Mouse (Mus musculus) embryonic facial prominence, embryonic 14.5 days (tissue): ENCODE data around the gene Vps25. TPM values are rescaled to one million over a fixed set of nuclear protein-coding genes. Genes with fewer than 3 reads are reported as not detected.

Experiments used
- ATAC-seq: fragments of 200-750 bp; cut with Nextera tagmentation; 2 replicates; pipeline ENCODE4 v1.8.0; 2017; ENCODE audit warnings: low read depth, moderate number of reproducible peaks, moderate TSS enrichment
- DNase-seq: peaks from one replicate; pipeline ENCODE4 v3.0.0-alpha.2; 2015; ENCODE audit warnings: low spot score
- H3K27ac ChIP-seq: fragments of 300-500 bp; sonication (generic); replicated peaks from 2 replicates; pipeline ENCODE4 v1.5.1; 2014; ENCODE audit warnings: low read depth, mild to moderate bottlenecking, low read length, moderate library complexity
- H3K27me3 ChIP-seq: fragments of 300-500 bp; sonication (generic); replicated peaks from 2 replicates; pipeline ENCODE4 v1.6.1; 2014; ENCODE audit warnings: low read length; ENCODE audit not compliant: control insufficient read depth, insufficient read depth
- H3K36me3 ChIP-seq: fragments of 300-500 bp; sonication (generic); 2 replicates; pipeline ENCODE4 v1.6.1; 2014; ENCODE audit warnings: low read length, mixed read lengths; ENCODE audit not compliant: control insufficient read depth, insufficient read depth
- H3K4me1 ChIP-seq: fragments of 300-500 bp; sonication (generic); 2 replicates; pipeline ENCODE4 v1.6.1; 2014; ENCODE audit warnings: antibody characterized with exemption, low read length; ENCODE audit not compliant: control insufficient read depth, insufficient read depth
- H3K4me2 ChIP-seq: fragments of 300-500 bp; sonication (generic); 2 replicates; pipeline ENCODE4 v1.6.1; 2014; ENCODE audit warnings: low read depth, mild to moderate bottlenecking, low read length, moderate library complexity, mixed read lengths
- H3K4me3 ChIP-seq: fragments of 300-500 bp; sonication (generic); 2 replicates; pipeline ENCODE4 v1.5.1; 2014; ENCODE audit warnings: low read depth, mild to moderate bottlenecking, low read length
- H3K9ac ChIP-seq: fragments of 300-500 bp; sonication (generic); 2 replicates; pipeline ENCODE4 v1.6.1; 2014; ENCODE audit warnings: low read depth, mild to moderate bottlenecking, low read length, moderate library complexity, mixed read lengths
- H3K9me3 ChIP-seq: fragments of 300-500 bp; sonication (generic); 2 replicates; pipeline ENCODE4 v1.6.1; 2016; ENCODE audit warnings: low read length; ENCODE audit not compliant: control insufficient read depth
- WGBS: fragments of 180-500 bp; shearing (Covaris S2); extraction: QIAGEN DNeasy Blood & Tissue Kit; methylation state at CpG from one replicate; pipeline ENCODE4 v1.1.7; 2014; 5-methylcytosine and 5-hydroxymethylcytosine counted together
- polyA plus RNA-seq: library from polyadenylated mRNA; unstranded; fragments of >200 nt; fragmentation: Nextera tagmentation; extraction: Ambion mirVana; gene quantifications from 2 replicates; pipeline ENCODE4 v1.2.1, GENCODE M21; 2014

Vps25 gene
- polyA plus RNA-seq = 111 and 116 TPM in 2 replicates

- WGBS = 0% methylated on average over 25 of the region's 40 CpGs
- DNase-seq (peak; percentile 93), ATAC-seq (peak; percentile 85)
- Histone ChIP-seq H3K4me3 (peak within 1 kb of the TSS; percentile 76), H3K27me3 (no peaks in the 10 kb centered on the region), H3K27ac (peak within 1 kb of the TSS; percentile 87), H3K4me1 (peaks cover 6% of the 10 kb centered on the region), H3K36me3 (0 out of 2 replicates have a peak, but pooled peaks cover 14% of the 10 kb centered on the region), H3K9ac (peak within 1 kb of the TSS; percentile 89), H3K4me2 (peak within 1 kb of the TSS; percentile 81), H3K9me3 (no peaks in the 10 kb centered on the region)
Measured at GRCm38 (mm10) chr11:101253613-101254389, at the start of gene Vps25. Gene Vps25 (plus strand): TSS chr11:101253707.

DNA sequence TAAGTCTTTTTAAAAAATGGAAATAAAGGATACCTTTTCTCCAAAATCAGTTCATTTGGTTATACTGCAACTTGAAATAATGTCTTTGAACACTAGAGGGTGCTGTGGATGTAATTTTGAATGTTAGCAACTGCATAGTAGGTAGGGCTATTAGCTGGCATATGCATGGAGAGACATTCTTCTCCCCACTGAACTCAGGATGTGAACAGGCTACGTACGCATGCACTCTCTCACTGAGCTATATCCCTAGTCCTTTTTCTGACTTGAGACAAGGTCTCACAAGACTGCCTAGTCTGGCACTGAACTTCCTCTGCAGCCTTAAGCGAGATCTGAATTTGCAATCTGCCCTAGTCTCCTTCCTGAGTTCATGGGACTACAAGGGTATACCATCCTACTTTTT is 41.5 kb upstream of the Vps25 start:
- H3K4me1 ChIP-seq = no peaks in the 10 kb centered on the region
- peaks cover 82% of the 10 kb centered on the region for H3K36me3 ChIP-seq
- ATAC-seq = peak; percentile 79
- no peak overlapping the region for H3K9ac ChIP-seq
- H3K27ac ChIP-seq = no peak overlapping the region
- H3K4me2 ChIP-seq = no peak overlapping the region
- no peaks in the 10 kb centered on the region for H3K9me3 ChIP-seq
- peak; percentile 91 for DNase-seq
- H3K27me3 ChIP-seq = no peaks in the 10 kb centered on the region
- WGBS = 43% methylated on average over 3 of the region's 3 CpGs
- H3K4me3 ChIP-seq = no peak overlapping the region

DNA sequence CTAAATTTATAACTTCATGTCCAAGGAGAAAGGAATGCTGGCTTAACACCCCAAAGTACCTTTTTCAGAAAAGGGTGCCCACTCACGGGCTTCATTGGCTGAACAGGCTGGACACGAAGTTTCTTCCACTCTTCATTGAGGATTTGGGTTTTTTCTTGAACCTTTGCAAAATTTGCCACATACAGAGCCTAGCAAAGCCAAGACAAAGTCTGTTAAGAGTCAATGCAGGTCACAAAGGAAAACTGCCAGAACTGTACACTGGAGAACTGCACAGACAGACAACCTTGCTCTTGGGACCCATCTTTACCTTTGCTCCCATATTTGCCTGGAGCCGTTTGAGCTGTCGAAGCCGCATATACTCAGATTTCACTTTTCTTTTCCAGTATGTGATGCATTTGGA is 36.6 kb upstream of the Vps25 start:
- DNase-seq (no peak), ATAC-seq (no peak)
- no peak overlapping the region for H3K4me2 ChIP-seq
- no peak overlapping the region for H3K9ac ChIP-seq
- WGBS = 89% methylated on average over 5 of the region's 5 CpGs
- no peaks in the 10 kb centered on the region for H3K27me3 ChIP-seq
- H3K36me3 ChIP-seq = peaks cover 50% of the 10 kb centered on the region
- no peaks in the 10 kb centered on the region for H3K9me3 ChIP-seq
- no peak overlapping the region for H3K4me3 ChIP-seq
- no peak overlapping the region for H3K27ac ChIP-seq
- H3K4me1 ChIP-seq = no peaks in the 10 kb centered on the region

GRCm38 (mm10) chr11:101218436-101219055 is 35.0 kb upstream of the Vps25 start:
- DNase-seq (no peak), ATAC-seq (no peak)
- Histone ChIP-seq H3K27me3 (no peaks in the 10 kb centered on the region), H3K9me3 (no peaks in the 10 kb centered on the region), H3K36me3 (peaks cover 39% of the 10 kb centered on the region), H3K4me3 (no peak overlapping the region), H3K4me1 (no peaks in the 10 kb centered on the region), H3K27ac (no peak overlapping the region), H3K9ac (no peak overlapping the region), H3K4me2 (no peak overlapping the region)
- 74% methylated on average over 10 of the region's 10 CpGs for WGBS

- Histone ChIP-seq H3K4me3 (no peak overlapping the region), H3K9me3 (no peaks in the 10 kb centered on the region), H3K9ac (no peak overlapping the region), H3K36me3 (0 out of 2 replicates have a peak, but pooled peaks cover 17% of the 10 kb centered on the region), H3K4me2 (no peak overlapping the region), H3K27me3 (no peaks in the 10 kb centered on the region), H3K4me1 (peaks cover 5% of the 10 kb centered on the region), H3K27ac (no peak overlapping the region)
- ATAC-seq (no peak), DNase-seq (no peak)
- WGBS = 42% methylated on average over 2 of the region's 2 CpGs
Measured at GRCm38 (mm10) chr11:101220853-101221252, 32.7 kb upstream of the Vps25 start.

- H3K27ac ChIP-seq = no peak overlapping the region
- 85% methylated on average over 8 of the region's 8 CpGs for WGBS
- H3K36me3 ChIP-seq = 0 out of 2 replicates have a peak, but pooled peaks cover 11% of the 10 kb centered on the region
- H3K27me3 ChIP-seq = no peaks in the 10 kb centered on the region
- no peak overlapping the region for H3K9ac ChIP-seq
- peaks cover 5% of the 10 kb centered on the region for H3K4me1 ChIP-seq
- DNase-seq = peak; percentile 9
- H3K4me2 ChIP-seq = no peak overlapping the region
- H3K9me3 ChIP-seq = no peaks in the 10 kb centered on the region
- no peak for ATAC-seq
- no peak overlapping the region for H3K4me3 ChIP-seq
Measured at GRCm38 (mm10) chr11:101221306-101221986, 32.1 kb upstream of the Vps25 start.

DNA sequence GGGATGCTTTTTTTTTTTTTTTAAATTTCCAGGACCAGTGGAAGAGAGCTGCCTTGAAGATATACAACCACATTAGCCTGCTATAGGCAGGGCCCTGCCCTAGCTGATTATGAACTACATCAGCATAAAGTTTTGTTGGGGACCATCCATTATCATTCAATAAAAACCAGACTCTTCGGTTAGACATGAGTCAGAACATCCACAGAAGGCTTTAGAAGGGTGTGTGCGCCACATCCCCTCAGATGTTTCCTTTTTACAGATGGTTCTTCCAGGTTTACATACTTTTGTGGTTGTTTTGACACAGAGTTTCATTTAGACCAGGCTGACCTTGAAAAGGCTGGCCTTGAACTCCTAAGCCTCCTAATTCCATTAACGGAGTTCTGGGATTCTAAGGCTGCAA is 29.2 kb upstream of the Vps25 start:
- Histone ChIP-seq H3K27me3 (no peaks in the 10 kb centered on the region), H3K4me1 (peaks cover 10% of the 10 kb centered on the region), H3K9ac (no peak overlapping the region), H3K4me3 (no peak overlapping the region), H3K9me3 (no peaks in the 10 kb centered on the region), H3K27ac (no peak overlapping the region), H3K4me2 (no peak overlapping the region), H3K36me3 (no peaks in the 10 kb centered on the region)
- WGBS = 83% methylated on average over 3 of the region's 3 CpGs
- ATAC-seq = no peak
- DNase-seq = no peak

DNA sequence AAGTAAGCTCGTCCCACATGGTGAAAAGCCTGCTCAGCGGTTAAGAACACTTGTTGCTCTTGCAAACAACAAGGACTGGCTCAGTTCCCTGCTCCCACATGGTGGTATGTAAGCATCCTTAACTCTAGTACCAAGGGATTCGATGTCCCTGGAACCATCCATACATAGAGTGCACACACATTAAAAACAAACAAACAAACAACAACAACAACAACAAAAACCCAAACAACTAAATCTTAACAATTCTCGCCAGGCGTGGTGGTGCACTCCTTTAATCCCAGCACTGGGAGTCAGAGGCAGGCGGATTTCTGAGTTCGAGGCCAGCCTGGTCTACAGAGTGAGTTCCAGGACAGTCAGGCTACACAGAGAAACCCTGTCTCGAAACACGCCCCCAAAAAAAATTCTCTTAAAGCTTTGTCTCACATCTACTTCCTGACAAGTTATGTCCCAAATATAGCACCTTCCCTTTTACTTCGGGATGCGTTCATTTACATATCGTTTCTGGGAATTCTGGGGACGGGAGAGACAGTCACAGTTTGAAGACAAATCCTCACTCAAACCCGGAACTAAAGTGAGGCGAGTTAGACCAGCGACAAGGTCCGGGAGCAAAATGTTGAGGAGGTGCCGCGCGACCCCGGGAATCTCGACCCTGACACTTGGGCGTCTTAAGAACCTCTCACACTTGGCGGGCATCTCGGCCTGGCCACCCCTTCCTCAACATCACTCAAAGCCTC is 28.0 kb upstream of the Vps25 start:
- Histone ChIP-seq H3K9me3 (no peaks in the 10 kb centered on the region), H3K4me3 (peak overlapping the region; percentile 88), H3K27ac (peak overlapping the region; percentile 61; the same call in 1 of the 2 replicates), H3K36me3 (no peaks in the 10 kb centered on the region), H3K4me1 (peaks cover 21% of the 10 kb centered on the region), H3K27me3 (no peaks in the 10 kb centered on the region), H3K4me2 (peak overlapping the region; percentile 62), H3K9ac (peak overlapping the region; percentile 86)
- no peak for ATAC-seq
- 18% methylated on average over 23 of the region's 25 CpGs for WGBS
- peak; percentile 4 for DNase-seq
